Mouse (Mus musculus): ENCODE measurements around the gene Sned1. TPM values are rescaled to one million over a fixed set of nuclear protein-coding genes. Genes with fewer than 3 reads are reported as not detected.
A peak's percentile ranks its signal among the peaks of the same experiment; 100 is the strongest.
"Not testable (repeated sequence)": the region's sequence is repeated elsewhere in the genome, so short reads cannot be mapped to it uniquely, and the experiment has no call there.

Gene Sned1
- polyA plus RNA-seq, 1 experiment from 2014 or later: 5.1 TPM

- Histone ChIP-seq H3K27me3 (ENCODE audit: insufficient read depth, low read length) (no peaks in the 10 kb centered on the region), H3K9ac (ENCODE audit: low read depth, low read length) (no peak overlapping the region), H3K9me3 (replicated peaks; ENCODE audit: low read length) (no peaks in the 10 kb centered on the region), H3K36me3 (ENCODE audit: insufficient read depth, low read length) (peaks cover 16% of the 10 kb centered on the region), H3K4me1 (replicated peaks; ENCODE audit: insufficient read depth, low read length) (no peaks in the 10 kb centered on the region), H3K4me3 (replicated peaks; ENCODE audit: low read depth, low read length) (no peak overlapping the region), H3K4me2 (ENCODE audit: low read length) (no peak overlapping the region), H3K27ac (no peak overlapping the region)
- DNase-seq (ENCODE audit: low spot score): no peak
- no peak for ATAC-seq (replicated peaks; ENCODE audit: low FRiP score, low read depth)
- TF ChIP-seq CTCF (IDR thresholded peaks at IDR 0.05; ENCODE audit: low read depth): no peak
- WGBS: 69% methylated on average over 8 of the region's 8 CpGs
Observed at GRCm38 (mm10) chr1:93292006-93292405, 56.4 kb downstream of the Sned1 start.

- not testable (repeated sequence) for ATAC-seq (replicated peaks; ENCODE audit: low FRiP score, low read depth); H3K4me2 ChIP-seq (ENCODE audit: low read length); H3K27ac ChIP-seq; H3K9ac ChIP-seq (ENCODE audit: low read depth, low read length); H3K4me1 ChIP-seq (replicated peaks; ENCODE audit: insufficient read depth, low read length); H3K9me3 ChIP-seq (replicated peaks; ENCODE audit: low read length); H3K27me3 ChIP-seq (ENCODE audit: insufficient read depth, low read length); DNase-seq (ENCODE audit: low spot score); H3K4me3 ChIP-seq (replicated peaks; ENCODE audit: low read depth, low read length)
- 76% methylated on average over 3 of the region's 3 CpGs for WGBS
- peaks cover 27% of the 10 kb centered on the region for H3K36me3 ChIP-seq (ENCODE audit: insufficient read depth, low read length)
Observed at GRCm38 (mm10) chr1:93294491-93294890, 58.9 kb downstream of the Sned1 start.

GRCm38 (mm10) chr1:93299791-93300190 is 64.2 kb downstream of the Sned1 start:
- no peaks in the 10 kb centered on the region for H3K9me3 ChIP-seq (replicated peaks; ENCODE audit: low read length)
- no peak overlapping the region for H3K4me3 ChIP-seq (replicated peaks; ENCODE audit: low read depth, low read length)
- H3K4me2 ChIP-seq (ENCODE audit: low read length): no peak overlapping the region
- H3K4me1 ChIP-seq (replicated peaks; ENCODE audit: insufficient read depth, low read length): 0 out of 2 replicates have a peak, but pooled peaks cover 2% of the 10 kb centered on the region
- H3K27ac ChIP-seq: no peak overlapping the region
- no peak overlapping the region for H3K9ac ChIP-seq (ENCODE audit: low read depth, low read length)
- H3K36me3 ChIP-seq (ENCODE audit: insufficient read depth, low read length): peaks cover 55% of the 10 kb centered on the region
- ATAC-seq (replicated peaks; ENCODE audit: low FRiP score, low read depth) (no peak), DNase-seq (ENCODE audit: low spot score) (no peak)
- H3K27me3 ChIP-seq (ENCODE audit: insufficient read depth, low read length): no peaks in the 10 kb centered on the region
- 87% methylated on average over 4 of the region's 4 CpGs for WGBS
- TF ChIP-seq CTCF (IDR thresholded peaks at IDR 0.05; ENCODE audit: low read depth): no peak

DNA sequence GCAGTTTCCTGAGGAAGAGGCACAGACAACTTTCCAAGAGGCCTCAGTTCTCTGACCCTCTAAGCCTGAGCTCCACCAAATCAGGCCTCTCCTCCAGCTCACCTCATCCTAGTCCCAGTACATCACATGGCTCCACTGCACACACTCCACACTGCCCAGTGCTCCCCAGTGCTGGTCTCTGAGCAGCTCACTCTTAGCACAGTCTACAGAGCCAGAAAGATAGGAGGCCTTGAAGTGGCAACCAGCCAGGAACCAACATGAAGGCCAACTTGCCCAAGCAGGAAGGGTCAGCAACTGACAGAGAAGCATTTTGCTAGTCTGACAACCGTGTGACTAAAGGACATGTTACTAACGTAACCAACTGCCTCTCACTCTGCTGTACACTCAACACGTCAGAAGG is 64.9 kb downstream of the Sned1 start:
- Histone ChIP-seq H3K36me3 (ENCODE audit: insufficient read depth, low read length) (peaks cover 53% of the 10 kb centered on the region), H3K4me3 (replicated peaks; ENCODE audit: low read depth, low read length) (no peak overlapping the region), H3K27ac (no peak overlapping the region), H3K9me3 (replicated peaks; ENCODE audit: low read length) (no peaks in the 10 kb centered on the region), H3K9ac (ENCODE audit: low read depth, low read length) (no peak overlapping the region), H3K4me2 (ENCODE audit: low read length) (no peak overlapping the region), H3K27me3 (ENCODE audit: insufficient read depth, low read length) (no peaks in the 10 kb centered on the region), H3K4me1 (replicated peaks; ENCODE audit: insufficient read depth, low read length) (0 out of 2 replicates have a peak, but pooled peaks cover 6% of the 10 kb centered on the region)
- DNase-seq (ENCODE audit: low spot score) (no peak), ATAC-seq (replicated peaks; ENCODE audit: low FRiP score, low read depth) (no peak)
- no peak for TF ChIP-seq CTCF (IDR thresholded peaks at IDR 0.05; ENCODE audit: low read depth)
- WGBS: 85% methylated on average over 3 of the region's 3 CpGs

DNA sequence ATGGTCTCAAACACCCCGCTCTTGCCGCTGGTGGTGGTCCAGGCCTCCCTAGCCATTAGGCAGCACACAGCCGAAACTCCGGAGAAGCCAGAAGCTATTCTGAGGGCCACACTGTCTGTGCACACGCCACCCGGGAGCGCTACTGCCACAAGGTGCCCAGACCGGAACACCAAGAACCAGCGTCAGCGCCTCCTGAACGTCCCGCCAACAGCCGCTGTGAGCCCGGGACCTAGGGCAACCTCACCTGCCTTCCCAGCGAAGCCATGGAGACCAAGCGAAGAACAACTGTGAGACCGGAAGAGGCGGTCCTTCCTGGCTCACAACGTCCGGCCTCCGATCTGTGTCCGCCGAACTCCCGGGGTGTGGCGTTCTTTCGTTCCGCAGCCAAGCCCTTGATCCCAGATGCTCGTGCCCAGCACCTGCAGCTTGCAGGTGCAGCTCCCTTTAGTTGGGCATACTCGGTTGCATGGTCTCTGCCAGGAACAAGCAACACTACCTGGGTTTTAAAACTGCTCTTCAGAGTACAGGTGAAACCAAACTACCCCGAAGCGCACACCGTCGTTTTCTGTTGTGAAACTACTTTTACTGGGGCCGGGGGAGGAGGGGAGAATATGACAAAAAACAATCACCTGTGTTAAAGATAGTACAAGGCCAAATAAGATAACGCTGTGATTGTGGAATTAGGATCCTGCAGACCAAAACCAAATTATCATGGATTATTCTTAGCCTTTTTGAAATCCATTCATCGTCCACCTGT is 70.1 kb downstream of the Sned1 start, which contains the start of gene Mterf4:
Mterf4 (minus strand) TSS at position 335 of the 757 bp plus-strand sequence.
- Histone ChIP-seq H3K36me3 (ENCODE audit: insufficient read depth, low read length) (peaks cover 15% of the 10 kb centered on the region), H3K9me3 (replicated peaks; ENCODE audit: low read length) (no peaks in the 10 kb centered on the region), H3K27me3 (ENCODE audit: insufficient read depth, low read length) (no peaks in the 10 kb centered on the region), H3K4me2 (ENCODE audit: low read length) (peak within 1 kb of the TSS; percentile 64), H3K9ac (ENCODE audit: low read depth, low read length) (peak within 1 kb of the TSS; percentile 73), H3K27ac (no peak within 1 kb of the TSS), H3K4me3 (replicated peaks; ENCODE audit: low read depth, low read length) (peak within 1 kb of the TSS; percentile 73), H3K4me1 (replicated peaks; ENCODE audit: insufficient read depth, low read length) (0 out of 2 replicates have a peak, but pooled peaks cover 6% of the 10 kb centered on the region)
- DNase-seq (ENCODE audit: low spot score) (peak; percentile 91), ATAC-seq (replicated peaks; ENCODE audit: low FRiP score, low read depth) (peak; percentile 93)
- WGBS: 8% methylated on average over 36 of the region's 36 CpGs
- TF ChIP-seq CTCF (IDR thresholded peaks at IDR 0.05; ENCODE audit: low read depth): no peak

- no peaks in the 10 kb centered on the region for H3K27me3 ChIP-seq (ENCODE audit: insufficient read depth, low read length)
- ATAC-seq (replicated peaks; ENCODE audit: low FRiP score, low read depth) (no peak), DNase-seq (ENCODE audit: low spot score) (no peak)
- H3K27ac ChIP-seq: no peak overlapping the region
- H3K4me1 ChIP-seq (replicated peaks; ENCODE audit: insufficient read depth, low read length): no peaks in the 10 kb centered on the region
- H3K36me3 ChIP-seq (ENCODE audit: insufficient read depth, low read length): peaks cover 55% of the 10 kb centered on the region
- 87% methylated on average over 6 of the region's 6 CpGs for whole genome bisulfite sequencing
- no peak for TF ChIP-seq CTCF (IDR thresholded peaks at IDR 0.05; ENCODE audit: low read depth)
- no peak overlapping the region for H3K9ac ChIP-seq (ENCODE audit: low read depth, low read length)
- no peak overlapping the region for H3K4me2 ChIP-seq (ENCODE audit: low read length)
- no peak overlapping the region for H3K4me3 ChIP-seq (replicated peaks; ENCODE audit: low read depth, low read length)
- no peaks in the 10 kb centered on the region for H3K9me3 ChIP-seq (replicated peaks; ENCODE audit: low read length)
Observed at GRCm38 (mm10) chr1:93323973-93324372, 88.3 kb downstream of the Sned1 start.

Measured in kidney, postnatal 0 days (tissue).